Mouse (Mus musculus): ENCODE data around the gene Tbck. TPM values are rescaled to one million over a fixed set of nuclear protein-coding genes. Genes with fewer than 3 reads are reported as not detected.

The Tbck gene
- total RNA-seq (2021): 19.0 and 21.7 TPM in 2 replicates
- long read RNA-seq, experiment 1, full-length matches to known transcripts: 4 of 11 reads
- long read RNA-seq, experiment 1, partial matches to known transcripts: 4 of 11 reads
- long read RNA-seq, experiment 1, other reads (novel, unspliced or antisense): 3 of 11 reads
- long read RNA-seq, experiment 2, full-length matches to known transcripts: 3 of 6 reads
- long read RNA-seq, experiment 2, partial matches to known transcripts: 1 of 6 reads
- long read RNA-seq, experiment 2, other reads (novel, unspliced or antisense): 2 of 6 reads

- DNase-seq: peak; percentile 97
Measured at GRCm38 (mm10) chr3:132683447-132684230, at the start of gene Tbck. TSS of gene Tbck (plus strand) at chr3:132684144.

- no peak for DNase-seq
Measured at GRCm38 (mm10) chr3:132637080-132637479, 46.9 kb upstream of the Tbck start.

- DNase-seq: no peak
Measured at GRCm38 (mm10) chr3:132644071-132644470, 39.9 kb upstream of the Tbck start.

- no peak for DNase-seq
Measured at GRCm38 (mm10) chr3:132646814-132647213, 37.1 kb upstream of the Tbck start.

GRCm38 (mm10) chr3:132649368-132649767 is 34.6 kb upstream of the Tbck start:
- no peak for DNase-seq

GRCm38 (mm10) chr3:132650191-132650590 is 33.8 kb upstream of the Tbck start:
- no peak for DNase-seq

GRCm38 (mm10) chr3:132651776-132652175 is 32.2 kb upstream of the Tbck start:
- DNase-seq: peak; percentile 51

- DNase-seq: no peak
Measured at GRCm38 (mm10) chr3:132653959-132654358, 30.0 kb upstream of the Tbck start.

GRCm38 (mm10) chr3:132655955-132656354 is 28.0 kb upstream of the Tbck start:
- no peak for DNase-seq

GRCm38 (mm10) chr3:132677494-132677893 is 6.5 kb upstream of the Tbck start:
- DNase-seq: no peak

GRCm38 (mm10) chr3:132684231-132684928 is 436 bp downstream of the Tbck start, which contains the start of gene Aimp1:
TSS of gene Aimp1 (minus strand) at chr3:132684370.
- DNase-seq: no peak

- peak; percentile 7 for DNase-seq
Measured at GRCm38 (mm10) chr3:132701368-132701767, 17.4 kb downstream of the Tbck start.

- peak; percentile 18 for DNase-seq
Measured at GRCm38 (mm10) chr3:132704216-132704615, 20.3 kb downstream of the Tbck start.

GRCm38 (mm10) chr3:132706977-132707376 is 23.0 kb downstream of the Tbck start:
- no peak for DNase-seq

GRCm38 (mm10) chr3:132713913-132714312 is 30.0 kb downstream of the Tbck start:
- DNase-seq: no peak

GRCm38 (mm10) chr3:132717316-132717715 is 33.4 kb downstream of the Tbck start:
- no peak for DNase-seq

- no peak for DNase-seq
Measured at GRCm38 (mm10) chr3:132724326-132724725, 40.4 kb downstream of the Tbck start.

GRCm38 (mm10) chr3:132744287-132745146 is 60.6 kb downstream of the Tbck start:
- DNase-seq: no peak

GRCm38 (mm10) chr3:132747036-132747435 is 63.1 kb downstream of the Tbck start:
- peak; percentile 66 for DNase-seq

GRCm38 (mm10) chr3:132747766-132748165 is 63.8 kb downstream of the Tbck start:
- DNase-seq: no peak

GRCm38 (mm10) chr3:132748750-132749149 is 64.8 kb downstream of the Tbck start:
- DNase-seq: no peak

GRCm38 (mm10) chr3:132752772-132753171 is 68.8 kb downstream of the Tbck start:
- DNase-seq: no peak

Data from adrenal gland, postnatal 14 days (tissue).